Mouse (Mus musculus) CH12.LX (cell line): ENCODE measurements around the gene Cfap157. TPM values are rescaled to one million over a fixed set of nuclear protein-coding genes. Genes with fewer than 3 reads are reported as not detected.

Source experiments
- DNase-seq: peaks from one replicate; pipeline ENCODE4 v3.0.0-alpha.2; 2013; ENCODE audit errors: extremely low read depth
- H3K27ac ChIP-seq: 2 replicates; pipeline ENCODE4 v1.5.1; 2012; ENCODE audit warnings: low read depth, mild to moderate bottlenecking, control low read depth, moderate library complexity; ENCODE audit not compliant: insufficient read depth
- H3K27me3 ChIP-seq: replicated peaks from 2 replicates; pipeline ENCODE3; 2012; ENCODE audit warnings: inconsistent platforms
- H3K36me3 ChIP-seq, 2 experiments: replicated peaks in 1 of 2; 2 replicates each; pipeline versions ENCODE3 to v1.6.1; 2012; ENCODE audit warnings: inconsistent platforms in 1 of 2, low read length in 1 of 2, mild to moderate bottlenecking in 1 of 2, mixed read lengths in 1 of 2, moderate library complexity in 1 of 2; ENCODE audit not compliant: control insufficient read depth in 1 of 2, insufficient read depth in 1 of 2
- H3K4me1 ChIP-seq, 2 experiments: 2 replicates each; pipeline ENCODE4 v1.6.1; 2012; ENCODE audit warnings: inconsistent platforms in 1 of 2, moderate library complexity in 1 of 2; ENCODE audit not compliant: insufficient read depth in 2 of 2, control insufficient read depth in 1 of 2
- H3K4me2 ChIP-seq: 2 replicates; pipeline ENCODE4 v1.6.1; 2012; ENCODE audit warnings: low read depth, mild to moderate bottlenecking, control low read depth; ENCODE audit not compliant: poor library complexity, insufficient read depth, severe bottlenecking
- H3K4me3 ChIP-seq, 3 experiments: fragments of 150-350 bp in 1 of 3; sonication (generic) in 1 of 3; replicated peaks in 1 of 3; 2 replicates each; pipeline versions ENCODE3 to v1.5.1; 2011 to 2012; ENCODE audit warnings: low read depth in 2 of 3, low read length in 2 of 3, mild to moderate bottlenecking in 2 of 3, moderate library complexity in 2 of 3, control low read depth in 1 of 3, improper control_type of control experiment in 1 of 3, inconsistent platforms in 1 of 3, mixed read lengths in 1 of 3; ENCODE audit not compliant: poor library complexity in 1 of 3
- H3K79me2 ChIP-seq: replicated peaks from 2 replicates; pipeline ENCODE4 v1.6.1; 2012; ENCODE audit warnings: mild to moderate bottlenecking, moderate library complexity; ENCODE audit not compliant: control insufficient read depth, poor library complexity, insufficient read depth, severe bottlenecking; ENCODE audit errors: extremely low read depth
- H3K9ac ChIP-seq: 2 replicates; pipeline ENCODE4 v1.6.1; 2012; ENCODE audit warnings: low read depth, mild to moderate bottlenecking, control low read depth, moderate library complexity; ENCODE audit not compliant: insufficient read depth
- H3K9me3 ChIP-seq: replicated peaks from 2 replicates; pipeline ENCODE3; 2012; ENCODE audit warnings: low read length, inconsistent platforms, mixed read lengths
- CHD1 ChIP-seq: IDR thresholded peaks from 2 replicates; pipeline ENCODE4 v1.6.1; 2012; ENCODE audit warnings: low read depth, low read length, improper control_type of control experiment, inconsistent platforms
- CTCF ChIP-seq, 2 experiments: IDR thresholded peaks in 1 of 2; conservative IDR thresholded peaks in 1 of 2; 2 replicates each; pipeline ENCODE4 v1.5.1; 2011 to 2012; ENCODE audit warnings: low read depth in 2 of 2, low read length in 2 of 2, improper control_type of control experiment in 1 of 2, inconsistent platforms in 1 of 2, mild to moderate bottlenecking in 1 of 2, moderate library complexity in 1 of 2
- EP300 ChIP-seq: IDR thresholded peaks from 2 replicates; pipeline ENCODE4 v1.6.1; 2011; ENCODE audit warnings: low read length, improper control_type of control experiment
- IRF4 ChIP-seq: IDR thresholded peaks from 2 replicates; pipeline ENCODE4 v1.6.1; 2014; ENCODE audit warnings: low read depth, mild to moderate bottlenecking, inconsistent platforms, low read length, improper control_type of control experiment
- JUND ChIP-seq: conservative IDR thresholded peaks from 2 replicates; pipeline ENCODE4 v1.6.1; 2011; ENCODE audit warnings: low read depth, low read length, improper control_type of control experiment
- KAT2A ChIP-seq: IDR thresholded peaks from 2 replicates; pipeline ENCODE4 v1.6.1; 2012; ENCODE audit warnings: low read length, improper control_type of control experiment, inconsistent platforms; ENCODE audit not compliant: insufficient replicate concordance
- MAFK ChIP-seq: IDR thresholded peaks from 2 replicates; pipeline ENCODE4 v1.6.1; 2011; ENCODE audit warnings: low read length, improper control_type of control experiment; ENCODE audit not compliant: insufficient replicate concordance
- MAX ChIP-seq: IDR thresholded peaks from 2 replicates; pipeline ENCODE4 v1.6.1; 2011; ENCODE audit warnings: low read length, improper control_type of control experiment
- MAZ ChIP-seq: IDR thresholded peaks from 2 replicates; pipeline ENCODE4 v1.6.1; 2012; ENCODE audit warnings: low read depth, mild to moderate bottlenecking, inconsistent platforms, low read length, improper control_type of control experiment, moderate library complexity
- MEF2A ChIP-seq: IDR thresholded peaks from 2 replicates; pipeline ENCODE4 v1.6.1; 2014; ENCODE audit warnings: low read depth, mild to moderate bottlenecking, inconsistent platforms, low read length, improper control_type of control experiment, borderline replicate concordance
- MXI1 ChIP-seq: IDR thresholded peaks from 2 replicates; pipeline ENCODE4 v1.6.1; 2011; ENCODE audit warnings: mild to moderate bottlenecking, low read depth, low read length, improper control_type of control experiment
- MYC ChIP-seq: IDR thresholded peaks from 2 replicates; pipeline ENCODE4 v1.6.1; 2011; ENCODE audit warnings: low read depth, mild to moderate bottlenecking, improper control_type of control experiment, low read length
- NELFE ChIP-seq: IDR thresholded peaks from 2 replicates; pipeline ENCODE4 v1.6.1; 2011; ENCODE audit warnings: low read depth, low read length, improper control_type of control experiment
- PAX5 ChIP-seq: IDR thresholded peaks from 2 replicates; pipeline ENCODE4 v1.6.1; 2012; ENCODE audit warnings: low read length, inconsistent platforms, mixed read lengths
- POLR2A ChIP-seq: IDR thresholded peaks from 2 replicates; pipeline ENCODE4 v1.6.1; 2011; ENCODE audit warnings: low read depth, mild to moderate bottlenecking, improper control_type of control experiment, low read length
- POLR2AphosphoS2 ChIP-seq: IDR thresholded peaks from 2 replicates; pipeline ENCODE4 v1.6.1; 2011; ENCODE audit warnings: low read depth, low read length, improper control_type of control experiment
- RAD21 ChIP-seq: IDR thresholded peaks from 2 replicates; pipeline ENCODE4 v1.6.1; 2011; ENCODE audit warnings: low read depth, mild to moderate bottlenecking, low read length, improper control_type of control experiment, moderate library complexity
- SIN3A ChIP-seq: IDR thresholded peaks from 2 replicates; pipeline ENCODE4 v1.6.1; 2012; ENCODE audit warnings: low read length, improper control_type of control experiment, inconsistent platforms
- SMC3 ChIP-seq: IDR thresholded peaks from 2 replicates; pipeline ENCODE4 v1.6.1; 2011; ENCODE audit warnings: low read depth, low read length, improper control_type of control experiment
- ZC3H11A ChIP-seq: IDR thresholded peaks from 2 replicates; pipeline ENCODE4 v1.6.1; 2012; ENCODE audit warnings: low read depth, mild to moderate bottlenecking, inconsistent platforms, low read length, improper control_type of control experiment
- ZKSCAN1 ChIP-seq: IDR thresholded peaks from 2 replicates; pipeline ENCODE4 v1.6.1; 2012; ENCODE audit warnings: low read depth, inconsistent platforms, low read length, improper control_type of control experiment, borderline replicate concordance
- ZMIZ1 ChIP-seq: IDR thresholded peaks from 2 replicates; pipeline ENCODE4 v1.6.1; 2012; ENCODE audit warnings: low read depth, mild to moderate bottlenecking, inconsistent platforms, low read length, improper control_type of control experiment
- dilution Hi-C: fragments of 300-500 bp; cut with MboI; formaldehyde crosslinking; loops from 2 replicates; pipeline ENCODE4 v1.14.3; 2020; ENCODE audit warnings: low sequenced_read_pairs; ENCODE audit not compliant: extremely low pct_unique_long_range_greater_than_20kb, extremely low pct_ligation_motif_present
- in situ Hi-C: fragments of 300-500 bp; cut with MboI; formaldehyde crosslinking; loops from 3 replicates; pipeline ENCODE4 v1.14.3; 2019; ENCODE audit warnings: low sequenced_read_pairs, low pct_ligation_motif_present, low pct_unique_long_range_greater_than_20kb, mixed read lengths
- polyA plus RNA-seq: library from polyadenylated mRNA; unstranded; fragments of >175 nt; gene quantifications from 2 replicates; pipeline ENCODE4 v1.2.1, GENCODE M21; 2012; ENCODE audit warnings: low read depth; ENCODE audit not compliant: insufficient read length
- total RNA-seq, 2 experiments: library from RNA; depleted of rRNA; stranded (reverse); fragments of 300-350 nt in 1 of 2; fragments of >200 nt in 1 of 2; gene quantifications; 2 replicates each; pipeline ENCODE4 v1.2.3; 2012 to 2014

Gene Cfap157
- total and polyA plus RNA-seq, 3 experiments = 0.23 TPM; not detected in 2

DNA sequence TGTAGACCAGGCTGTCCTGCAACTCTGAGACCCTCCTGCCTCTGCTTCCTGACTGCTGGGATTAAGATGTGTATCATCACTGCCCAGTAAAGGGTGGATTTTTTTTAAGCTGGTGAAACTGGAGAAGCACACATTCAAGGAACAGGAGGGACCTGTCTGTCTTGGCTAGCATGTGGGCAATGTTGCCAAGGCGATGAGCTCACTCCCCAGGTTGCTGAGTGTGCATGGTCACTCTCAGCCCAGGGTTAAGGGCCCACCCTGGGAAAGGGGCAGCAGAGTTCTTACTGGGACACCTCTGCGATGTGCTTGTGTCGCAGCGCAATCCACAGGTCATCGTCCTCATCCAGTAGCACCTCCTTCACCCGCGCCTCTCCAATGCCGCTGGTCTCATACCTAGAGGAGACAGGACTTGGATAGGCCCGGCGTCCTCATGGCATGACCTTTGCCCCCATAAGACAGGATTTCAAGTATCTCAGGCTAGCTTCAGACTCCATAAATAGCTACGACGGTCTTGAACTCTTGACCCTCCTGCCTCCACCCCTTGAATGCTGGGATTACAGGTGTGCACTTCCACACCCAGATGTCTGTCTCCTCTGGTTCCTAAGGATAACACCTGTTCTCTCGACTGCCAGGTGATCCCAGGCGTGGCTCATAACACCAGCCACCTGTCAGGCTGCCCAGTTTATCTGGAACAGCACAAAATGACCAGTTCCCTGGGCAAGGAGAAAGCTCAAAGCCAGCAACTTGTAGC lies 24.8 kb upstream of the Cfap157 start:
- no peaks in the 10 kb centered on the region for H3K4me1 ChIP-seq
- dilution Hi-C loops (no loop called here), in situ Hi-C loops (no loop called here)
- TF ChIP-seq MYC (no peak), POLR2AphosphoS2 (no peak)
- no peak overlapping the region for H3K4me2 ChIP-seq
- H3K4me3 ChIP-seq = no peak overlapping the region
- no peak overlapping the region for H3K9ac ChIP-seq
- H3K79me2 ChIP-seq = no peaks in the 10 kb centered on the region
- no peak for DNase-seq
- no peak overlapping the region for H3K27ac ChIP-seq
- H3K9me3 ChIP-seq = no peaks in the 10 kb centered on the region
- H3K27me3 ChIP-seq = no peaks in the 10 kb centered on the region
- peaks cover 0 to 63% of the 10 kb centered on the region in 2 experiments for H3K36me3 ChIP-seq

DNA sequence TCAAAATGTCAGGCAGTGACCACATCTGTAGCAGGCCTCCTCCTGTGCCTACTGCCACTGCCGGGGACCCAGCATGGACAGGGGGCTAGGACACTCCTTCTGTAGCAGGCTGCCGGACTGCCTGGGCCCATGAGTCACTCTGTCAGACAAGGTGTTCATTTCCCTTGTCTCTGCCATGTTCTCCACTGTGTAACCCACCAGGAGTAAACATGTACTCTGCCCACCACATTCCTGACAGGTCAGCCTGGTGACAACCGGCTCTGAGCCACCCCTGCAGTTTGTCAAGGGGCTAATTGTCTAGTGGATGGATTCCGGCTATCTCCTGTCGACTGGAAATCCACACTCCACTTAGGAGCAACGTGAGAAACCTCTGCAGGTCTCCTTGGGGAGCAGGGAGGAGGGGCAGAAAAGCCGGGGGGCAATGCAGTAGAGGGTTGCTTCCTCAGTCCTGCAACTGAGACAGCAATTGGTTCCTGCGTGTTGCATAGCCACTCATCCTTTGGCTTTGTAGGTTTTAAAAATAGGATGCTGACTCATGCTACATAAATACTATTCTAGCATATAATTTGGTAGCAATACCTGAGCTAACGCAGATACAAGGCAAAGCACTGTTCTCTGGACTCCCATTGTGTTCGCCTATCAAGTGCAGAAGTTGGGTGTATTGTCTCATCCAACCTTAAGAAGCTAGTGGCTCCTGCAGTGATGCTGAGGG lies 14.2 kb upstream of the Cfap157 start:
- TF ChIP-seq POLR2A (no peak), MAZ (no peak), SMC3 (no peak), SIN3A (no peak), ZC3H11A (no peak), JUND (no peak), EP300 (no peak), RAD21 (no peak), IRF4 (no peak), MXI1 (no peak), NELFE (no peak), MAFK (no peak), CHD1 (no peak), ZKSCAN1 (no peak), MEF2A (no peak), KAT2A (no peak), PAX5 (no peak), MAX (no peak), ZMIZ1 (no peak), CTCF (conservative IDR thresholded peaks at IDR 0.05 in 1 of 2, IDR thresholded peaks at IDR 0.05 in 1 of 2; ENCODE audit: low read depth in 2 of 2, low read length in 2 of 2) (no peak)
- Histone ChIP-seq H3K4me2 (no peak overlapping the region), H3K4me3 (no peak overlapping the region), H3K9me3 (no peaks in the 10 kb centered on the region), H3K4me1 (no peaks in the 10 kb centered on the region), H3K79me2 (no peaks in the 10 kb centered on the region), H3K36me3 (peaks cover 0 to 84% of the 10 kb centered on the region in 2 experiments), H3K9ac (no peak overlapping the region), H3K27ac (no peak overlapping the region), H3K27me3 (no peaks in the 10 kb centered on the region)
- in situ Hi-C loops = no loop called here
- DNase-seq = no peak
- dilution Hi-C loops = no loop called here
